Mouse (Mus musculus): ENCODE measurements at regions not wholly inside any gene's neighbourhood (a gene's known extent, or its start where the extent isn't known, plus 50 kb on each side); places are given as distances from the start of the nearest gene placed in this dataset.
"Not testable (repeated sequence)": the region's sequence is repeated elsewhere in the genome, so short reads cannot be mapped to it uniquely, and the experiment has no call there.

GRCm38 (mm10) chr17:10150403-10150689 is 169.3 kb downstream of the Qk start:
- not testable (repeated sequence) for H3K9ac ChIP-seq; ATAC-seq (ENCODE audit: borderline replicate concordance, extremely low read depth, low FRiP score, low TSS enrichment); H3K27me3 ChIP-seq; H3K4me2 ChIP-seq; H3K9me3 ChIP-seq; H3K36me3 ChIP-seq; H3K4me1 ChIP-seq; H3K4me3 ChIP-seq
- peak overlapping the region; percentile 69 for H3K27ac ChIP-seq
- 55% methylated on average over 2 of the region's 2 CpGs for WGBS

GRCm38 (mm10) chr17:10149682-10150402 is 169.8 kb downstream of the Qk start:
- ATAC-seq (ENCODE audit: borderline replicate concordance, extremely low read depth, low FRiP score, low TSS enrichment) = no peak
- H3K27me3 ChIP-seq = no peaks in the 10 kb centered on the region
- H3K4me3 ChIP-seq = no peak overlapping the region

GRCm38 (mm10) chr17:10147106-10147505 is 172.5 kb downstream of the Qk start:
- ATAC-seq (ENCODE audit: borderline replicate concordance, extremely low read depth, low FRiP score, low TSS enrichment) = no peak
- H3K9me3 ChIP-seq = no peaks in the 10 kb centered on the region
- H3K4me2 ChIP-seq = no peak overlapping the region
- H3K36me3 ChIP-seq = no peaks in the 10 kb centered on the region
- H3K27me3 ChIP-seq = no peaks in the 10 kb centered on the region
- H3K4me1 ChIP-seq = peaks cover 2% of the 10 kb centered on the region; the same call in 1 of the 2 replicates
- no peak overlapping the region for H3K9ac ChIP-seq
- no peak overlapping the region for H3K4me3 ChIP-seq
- no peak overlapping the region for H3K27ac ChIP-seq
- WGBS = 59% methylated on average over 8 of the region's 8 CpGs

More at GRCm38 (mm10) chr17:10149682-10150402, 169.8 kb downstream of the Qk start:
- Histone ChIP-seq H3K9ac (no peak overlapping the region), H3K4me2 (no peak overlapping the region), H3K27ac (peak overlapping the region; percentile 69), H3K9me3 (no peaks in the 10 kb centered on the region), H3K4me1 (peaks cover 2% of the 10 kb centered on the region; the same call in 1 of the 2 replicates), H3K36me3 (no peaks in the 10 kb centered on the region)
- 66% methylated on average over 8 of the region's 8 CpGs for WGBS

GRCm38 (mm10) chr17:10146576-10146975 is 173.1 kb downstream of the Qk start:
- 65% methylated on average over 3 of the region's 3 CpGs for WGBS
- no peak overlapping the region for H3K4me3 ChIP-seq
- no peaks in the 10 kb centered on the region for H3K27me3 ChIP-seq
- H3K36me3 ChIP-seq = no peaks in the 10 kb centered on the region
- no peaks in the 10 kb centered on the region for H3K9me3 ChIP-seq
- ATAC-seq (ENCODE audit: borderline replicate concordance, extremely low read depth, low FRiP score, low TSS enrichment) = no peak
- H3K4me1 ChIP-seq = peaks cover 2% of the 10 kb centered on the region; the same call in 1 of the 2 replicates
- no peak overlapping the region for H3K4me2 ChIP-seq
- no peak overlapping the region for H3K9ac ChIP-seq
- H3K27ac ChIP-seq = no peak overlapping the region

- no peak overlapping the region for H3K27ac ChIP-seq
- H3K4me1 ChIP-seq = peaks cover 11% of the 10 kb centered on the region; the same call in 1 of the 2 replicates
- no peaks in the 10 kb centered on the region for H3K27me3 ChIP-seq
- H3K9ac ChIP-seq = no peak overlapping the region
- H3K4me2 ChIP-seq = no peak overlapping the region
- H3K36me3 ChIP-seq = no peaks in the 10 kb centered on the region
- H3K4me3 ChIP-seq = no peak overlapping the region
- no peak for ATAC-seq (ENCODE audit: borderline replicate concordance, extremely low read depth, low FRiP score, low TSS enrichment)
- H3K9me3 ChIP-seq = no peaks in the 10 kb centered on the region
- 16% methylated on average over 3 of the region's 3 CpGs for WGBS
Observed at GRCm38 (mm10) chr17:10138847-10139246, 180.8 kb downstream of the Qk start.

GRCm38 (mm10) chr17:10138374-10138773 is 181.3 kb downstream of the Qk start:
- no peaks in the 10 kb centered on the region for H3K36me3 ChIP-seq
- H3K9me3 ChIP-seq = no peaks in the 10 kb centered on the region
- 28% methylated on average over 4 of the region's 4 CpGs for WGBS
- no peak overlapping the region for H3K27ac ChIP-seq
- no peak overlapping the region for H3K4me2 ChIP-seq
- H3K4me1 ChIP-seq = peaks cover 11% of the 10 kb centered on the region; the same call in 1 of the 2 replicates
- no peaks in the 10 kb centered on the region for H3K27me3 ChIP-seq
- no peak; the same call in 1 of the 2 replicates for ATAC-seq (ENCODE audit: borderline replicate concordance, extremely low read depth, low FRiP score, low TSS enrichment)
- no peak overlapping the region for H3K9ac ChIP-seq
- no peak overlapping the region for H3K4me3 ChIP-seq

GRCm38 (mm10) chr17:10135111-10135510 is 184.5 kb downstream of the Qk start:
- no peak overlapping the region for H3K9ac ChIP-seq
- no peaks in the 10 kb centered on the region for H3K9me3 ChIP-seq
- no peak for ATAC-seq (ENCODE audit: borderline replicate concordance, extremely low read depth, low FRiP score, low TSS enrichment)
- H3K27me3 ChIP-seq = no peaks in the 10 kb centered on the region
- no peaks in the 10 kb centered on the region for H3K36me3 ChIP-seq
- H3K4me2 ChIP-seq = no peak overlapping the region
- WGBS = 61% methylated on average over 2 of the region's 2 CpGs
- H3K4me1 ChIP-seq = peaks cover 11% of the 10 kb centered on the region; the same call in 1 of the 2 replicates
- no peak overlapping the region for H3K4me3 ChIP-seq
- H3K27ac ChIP-seq = no peak overlapping the region

- no peak overlapping the region for H3K27ac ChIP-seq
- no peak for ATAC-seq (ENCODE audit: borderline replicate concordance, extremely low read depth, low FRiP score, low TSS enrichment)
- H3K36me3 ChIP-seq = no peaks in the 10 kb centered on the region
- no peaks in the 10 kb centered on the region for H3K27me3 ChIP-seq
- H3K4me1 ChIP-seq = no peaks in the 10 kb centered on the region
- no peak overlapping the region for H3K9ac ChIP-seq
- H3K4me3 ChIP-seq = no peak overlapping the region
- no peaks in the 10 kb centered on the region for H3K9me3 ChIP-seq
- H3K4me2 ChIP-seq = no peak overlapping the region
- WGBS = 69% methylated on average over 8 of the region's 8 CpGs
Observed at GRCm38 (mm10) chr17:10128591-10128990, 191.1 kb downstream of the Qk start.

- Histone ChIP-seq H3K4me1 (no peaks in the 10 kb centered on the region), H3K27me3 (no peaks in the 10 kb centered on the region), H3K4me2 (no peak overlapping the region), H3K36me3 (no peaks in the 10 kb centered on the region), H3K27ac (no peak overlapping the region), H3K9ac (no peak overlapping the region), H3K9me3 (no peaks in the 10 kb centered on the region), H3K4me3 (no peak overlapping the region)
- ATAC-seq (ENCODE audit: borderline replicate concordance, extremely low read depth, low FRiP score, low TSS enrichment) = no peak
- WGBS = 42% methylated on average over 3 of the region's 3 CpGs
Observed at GRCm38 (mm10) chr17:10122411-10122810, 197.2 kb downstream of the Qk start.

- Histone ChIP-seq H3K9ac (no peak overlapping the region), H3K4me2 (no peak overlapping the region), H3K9me3 (no peaks in the 10 kb centered on the region), H3K36me3 (no peaks in the 10 kb centered on the region), H3K27ac (no peak overlapping the region), H3K4me1 (no peaks in the 10 kb centered on the region), H3K4me3 (no peak overlapping the region), H3K27me3 (no peaks in the 10 kb centered on the region)
- 86% methylated on average over 2 of the region's 2 CpGs for WGBS
- no peak for ATAC-seq (ENCODE audit: borderline replicate concordance, extremely low read depth, low FRiP score, low TSS enrichment)
Observed at GRCm38 (mm10) chr17:10112118-10112517, 207.5 kb downstream of the Qk start.

- Histone ChIP-seq H3K4me2 (no peak overlapping the region), H3K4me3 (no peak overlapping the region), H3K27ac (no peak overlapping the region), H3K4me1 (no peaks in the 10 kb centered on the region), H3K9ac (no peak overlapping the region), H3K36me3 (no peaks in the 10 kb centered on the region), H3K27me3 (no peaks in the 10 kb centered on the region), H3K9me3 (no peaks in the 10 kb centered on the region)
- no peak for ATAC-seq (ENCODE audit: borderline replicate concordance, extremely low read depth, low FRiP score, low TSS enrichment)
Observed at GRCm38 (mm10) chr17:10110375-10110675, 209.3 kb downstream of the Qk start.

- Histone ChIP-seq H3K36me3 (no peaks in the 10 kb centered on the region), H3K4me3 (no peak overlapping the region), H3K9ac (no peak overlapping the region), H3K4me2 (no peak overlapping the region), H3K27ac (no peak overlapping the region), H3K4me1 (no peaks in the 10 kb centered on the region), H3K9me3 (no peaks in the 10 kb centered on the region), H3K27me3 (no peaks in the 10 kb centered on the region)
- 42% methylated on average over 8 of the region's 8 CpGs for WGBS
- ATAC-seq (ENCODE audit: borderline replicate concordance, extremely low read depth, low FRiP score, low TSS enrichment) = no peak
Observed at GRCm38 (mm10) chr17:10109511-10110374, 209.9 kb downstream of the Qk start.

Data from lung, embryonic 15.5 days (tissue).